Mouse (Mus musculus) Patski (cell line): ENCODE results near the gene Gtf2ird1. TPM values are rescaled to one million over a fixed set of nuclear protein-coding genes. Genes with fewer than 3 reads are reported as not detected.

Source experiments
- ATAC-seq: fragments of 100-300 bp; one replicate; pipeline ENCODE4 v1.8.0; 2021
- CTCF ChIA-PET: fragments of 350-600 bp; sonication (Branson Sonifier 250); formaldehyde crosslinking; loops from one replicate; lab custom pipeline; 2022; ENCODE audit warnings: inconsistent platforms; lab: Charles Lee
- POLR2A ChIA-PET: fragments of 350-600 bp; sonication (Branson Sonifier 250); formaldehyde crosslinking; loops from one replicate; lab custom pipeline; 2022; ENCODE audit warnings: antibody characterized with exemption, inconsistent platforms; lab: Charles Lee
- DNase-seq: peaks from one replicate; pipeline ENCODE4 v3.0.0-alpha.2; 2011; ENCODE audit warnings: low read depth, low spot score
- H3K27me3 ChIP-seq: fragments of 371-371 bp; one replicate; pipeline ENCODE4 v1.5.1; 2021
- CTCF ChIP-seq: fragments of 100-300 bp; IDR thresholded peaks from one replicate; pipeline ENCODE4 v1.5.1; 2021
- in situ Hi-C: fragments of 300-500 bp; cut with MboI; formaldehyde crosslinking; loops from 3 replicates; pipeline ENCODE4 v1.11.1; 2018; ENCODE audit warnings: low pct_unique_long_range_greater_than_20kb, mixed read lengths
- polyA plus RNA-seq: library from polyadenylated mRNA; unstranded; gene quantifications from one replicate; pipeline ENCODE4 v1.2.3, GENCODE M21; 2021

Gene Gtf2ird1
- polyA plus RNA-seq, 1 experiment from 2014 or later: 169 TPM

DNA sequence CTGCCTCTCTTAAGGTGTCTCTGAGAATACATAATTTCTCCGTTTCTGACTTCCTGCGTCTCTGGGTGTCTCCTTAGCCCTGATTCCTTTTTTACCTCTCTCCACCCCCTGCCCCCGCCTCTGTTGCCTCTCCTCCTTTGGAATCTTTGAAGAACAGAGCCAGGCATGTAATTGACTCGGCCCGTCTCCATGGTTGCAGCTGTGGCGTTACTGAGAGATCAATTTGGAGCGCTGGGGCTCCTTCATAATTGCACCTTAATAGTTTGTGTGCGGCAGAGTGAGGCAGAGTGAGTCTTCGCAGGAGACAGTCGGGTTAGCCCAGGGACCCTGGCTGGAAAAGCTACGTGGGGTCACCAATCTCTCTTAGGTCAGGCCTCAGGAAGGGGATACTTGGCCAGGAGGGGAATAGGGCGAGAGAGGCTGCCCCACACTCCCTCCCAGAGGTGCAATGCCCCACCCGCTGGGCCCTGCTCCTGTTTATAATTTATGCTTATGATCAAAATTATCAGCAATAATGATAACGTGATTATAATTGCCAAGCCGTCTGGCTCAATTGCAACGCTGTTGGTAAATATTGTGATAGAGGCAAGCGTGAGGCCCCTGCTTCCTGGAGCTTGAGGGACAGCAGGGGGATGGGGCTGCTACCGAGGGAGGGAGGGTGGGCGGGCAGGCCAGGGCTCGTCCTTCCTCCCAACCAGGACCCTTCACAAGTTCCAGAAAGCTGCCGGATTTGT, 9.9 kb upstream of the Gtf2ird1 start:
- no peak for ATAC-seq
- CTCF ChIA-PET: interaction anchor here (0.9 to 1.0 kb wide), 2 partner anchors 11 to 19 kb away, joined by 3 read pairs; no protein-coding TSS in a partner anchor
- H3K27me3 ChIP-seq: no peaks in the 10 kb centered on the region
- TF ChIP-seq CTCF: no peak
- POLR2A ChIA-PET: no interaction called here
- no peak for DNase-seq
- in situ Hi-C loops: loop anchor here (5.0 to 10.0 kb wide), 2 partner anchors 94 to 262 kb away; no protein-coding TSS in a partner anchor

- no peak for ATAC-seq
- CTCF ChIA-PET: no interaction called here
- in situ Hi-C loops: loop anchor here (5.0 to 10.0 kb wide), 2 partner anchors 93 to 260 kb away; no protein-coding TSS in a partner anchor
Observed at GRCm38 (mm10) chr5:134465197-134465596, 8.7 kb upstream of the Gtf2ird1 start.

GRCm38 (mm10) chr5:134464225-134464624, 7.7 kb upstream of the Gtf2ird1 start:
- DNase-seq (no peak), ATAC-seq (no peak)
- no peak for TF ChIP-seq CTCF
- POLR2A ChIA-PET: no interaction called here
- CTCF ChIA-PET: interaction anchor here (1.2 to 1.7 kb wide), 2 partner anchors 80 to 90 kb away, joined by 3 to 4 read pairs; no protein-coding TSS in a partner anchor
- H3K27me3 ChIP-seq: no peaks in the 10 kb centered on the region
- in situ Hi-C loops: loop anchor here (10.0 kb wide), 1 partner anchor 259 kb away; no protein-coding TSS in a partner anchor

More at GRCm38 (mm10) chr5:134465197-134465596, 8.7 kb upstream of the Gtf2ird1 start:
- no peak for DNase-seq
- no peaks in the 10 kb centered on the region for H3K27me3 ChIP-seq
- no peak for TF ChIP-seq CTCF
- POLR2A ChIA-PET: no interaction called here

DNA sequence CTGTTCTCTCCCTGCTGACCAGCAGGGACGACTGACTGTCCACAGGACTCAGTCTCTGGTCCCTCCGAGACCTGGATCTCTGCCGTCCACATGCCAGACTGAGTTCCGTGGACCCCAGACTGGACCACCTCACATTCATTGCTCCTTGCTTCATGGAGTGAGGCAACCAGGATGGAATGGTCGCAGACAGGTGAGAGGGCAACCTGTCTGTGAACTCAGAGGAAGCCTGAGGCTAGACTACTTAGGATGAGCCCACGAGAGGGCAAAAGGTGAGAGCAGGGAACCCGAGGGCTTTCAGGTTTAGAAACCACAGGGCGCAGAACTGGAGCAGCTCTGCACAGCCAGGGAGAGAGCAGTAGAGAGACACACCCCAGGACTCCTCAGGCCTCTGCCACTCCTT, 6.2 kb upstream of the Gtf2ird1 start:
- DNase-seq (no peak), ATAC-seq (no peak)
- H3K27me3 ChIP-seq: no peaks in the 10 kb centered on the region
- CTCF ChIA-PET: no interaction called here
- POLR2A ChIA-PET: no interaction called here
- no peak for TF ChIP-seq CTCF
- in situ Hi-C loops: loop anchor here (10.0 kb wide), 1 partner anchor 258 kb away; no protein-coding TSS in a partner anchor

DNA sequence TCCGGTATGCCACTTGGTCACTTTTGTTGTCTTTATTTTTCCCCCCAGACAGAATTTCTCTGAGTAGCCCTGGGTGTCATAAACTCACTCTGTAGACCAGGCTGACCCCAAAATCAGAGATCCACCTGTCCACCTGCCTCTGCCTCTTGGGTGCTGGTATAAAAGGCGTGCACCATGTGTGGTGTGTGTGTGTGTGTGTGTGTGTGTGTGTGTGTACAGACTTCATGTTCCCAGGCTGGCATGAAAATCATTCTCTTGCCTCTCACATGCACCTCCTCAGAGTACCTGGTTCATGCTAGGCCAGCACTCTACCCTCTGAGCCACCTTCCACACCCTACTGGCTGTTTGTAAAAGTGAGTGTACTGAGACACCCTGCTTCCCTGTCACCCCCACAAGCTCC, 5.8 kb upstream of the Gtf2ird1 start:
- ChIA-PET POLR2A (interaction anchor here (0.8 kb wide), 1 partner anchor 86 kb away, joined by 6 read pairs; no protein-coding TSS in a partner anchor), CTCF (no interaction called here)
- no peaks in the 10 kb centered on the region for H3K27me3 ChIP-seq
- no peak for ATAC-seq
- in situ Hi-C loops: loop anchor here (10.0 kb wide), 1 partner anchor 258 kb away; no protein-coding TSS in a partner anchor
- TF ChIP-seq CTCF: no peak
- no peak for DNase-seq

DNA sequence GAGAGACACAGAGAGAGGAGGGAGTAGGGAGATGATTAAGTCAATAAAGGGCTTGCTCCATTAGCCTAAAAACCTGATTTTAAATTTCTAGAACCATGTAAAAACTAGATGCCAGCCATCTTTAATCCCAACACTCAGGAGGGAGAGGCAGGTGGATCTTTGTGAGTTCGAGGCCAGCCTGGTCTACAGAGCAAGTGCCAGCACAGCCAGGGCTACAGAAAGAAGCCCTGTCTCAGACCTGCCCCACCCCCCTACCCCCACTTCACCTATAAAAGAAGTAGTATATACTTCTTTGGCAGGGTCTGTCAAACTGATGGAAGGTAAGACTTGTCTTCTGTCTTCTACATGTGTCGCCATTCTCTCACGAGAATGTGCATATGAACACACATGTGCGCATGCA, 4.0 kb upstream of the Gtf2ird1 start:
- no peaks in the 10 kb centered on the region for H3K27me3 ChIP-seq
- DNase-seq: no peak
- CTCF ChIA-PET: interaction anchor here (0.9 kb wide), 1 partner anchor 8 kb away, joined by 3 read pairs; no protein-coding TSS in a partner anchor
- POLR2A ChIA-PET: no interaction called here
- TF ChIP-seq CTCF: no peak
- no peak for ATAC-seq
- in situ Hi-C loops: loop anchor here (10.0 kb wide), 1 partner anchor 256 kb away; no protein-coding TSS in a partner anchor

- ATAC-seq: no peak
- DNase-seq: no peak
- no peaks in the 10 kb centered on the region for H3K27me3 ChIP-seq
- no peak for TF ChIP-seq CTCF
- ChIA-PET CTCF (no interaction called here), POLR2A (no interaction called here)
- in situ Hi-C loops: no loop called here
Observed at GRCm38 (mm10) chr5:134459096-134459495, 2.6 kb upstream of the Gtf2ird1 start.

- in situ Hi-C loops: no loop called here
- CTCF ChIA-PET: no interaction called here
- no peak for TF ChIP-seq CTCF
- POLR2A ChIA-PET: no interaction called here
- no peaks in the 10 kb centered on the region for H3K27me3 ChIP-seq
- DNase-seq (no peak), ATAC-seq (no peak)
Observed at GRCm38 (mm10) chr5:134458416-134458815, 1.9 kb upstream of the Gtf2ird1 start.

DNA sequence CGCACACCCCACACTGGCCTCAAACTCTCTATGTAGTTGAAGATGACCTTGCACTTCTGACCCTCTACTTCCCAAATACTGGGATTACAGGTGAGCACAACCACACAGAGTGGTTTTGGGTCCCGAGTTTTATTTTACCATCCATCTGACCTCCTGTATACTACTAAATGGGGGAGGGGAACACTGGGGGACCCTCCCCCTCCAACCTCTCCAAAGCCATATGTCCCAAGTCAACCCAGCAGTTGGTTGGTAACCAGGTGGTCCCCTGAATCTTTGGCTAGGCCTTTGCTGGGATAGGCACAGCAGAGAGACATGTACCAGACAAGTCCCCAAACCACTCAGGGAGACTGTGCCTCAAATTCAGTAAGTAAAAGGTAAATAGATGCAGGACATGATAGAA, 855 bp upstream of the Gtf2ird1 start:
- H3K27me3 ChIP-seq: no peaks in the 10 kb centered on the region
- no peak for TF ChIP-seq CTCF
- in situ Hi-C loops: no loop called here
- no peak for DNase-seq
- CTCF ChIA-PET: no interaction called here
- POLR2A ChIA-PET: no interaction called here
- no peak for ATAC-seq

DNA sequence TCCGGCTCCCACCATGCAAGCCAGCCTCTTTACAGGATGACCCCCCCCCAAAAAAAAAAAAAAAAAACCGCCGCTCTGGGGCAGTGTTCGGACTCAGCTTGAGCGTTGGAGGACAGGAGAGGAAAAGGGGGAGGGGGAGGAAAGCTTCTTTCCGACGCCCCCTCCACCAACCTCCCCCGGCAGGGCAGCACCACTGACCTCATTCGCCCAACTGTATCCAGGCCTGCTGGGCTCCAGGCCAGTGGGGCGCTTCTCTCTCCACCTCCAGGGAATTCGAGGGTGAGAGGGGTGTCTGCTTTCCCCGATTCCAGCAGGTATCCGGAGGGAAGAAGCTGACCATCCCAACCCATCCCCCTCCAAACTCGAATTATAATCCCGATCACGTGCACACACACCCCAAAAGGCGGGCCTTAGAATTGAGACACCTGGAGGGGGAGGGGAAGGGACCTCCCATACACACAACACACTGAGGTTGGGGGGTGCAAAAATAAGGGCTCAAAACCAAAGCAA, 547 bp downstream of the Gtf2ird1 start:
- peak; percentile 33 for ATAC-seq
- no peak for DNase-seq
- ChIA-PET CTCF (interaction anchor here (0.9 to 2.4 kb wide), 2 partner anchors 11 to 15 kb away, joined by 3 to 8 read pairs; no protein-coding TSS in a partner anchor), POLR2A (interaction anchor here (0.7 to 1.5 kb wide), 7 partner anchors 10 to 71 kb away, joined by 3 to 9 read pairs (median 5); no protein-coding TSS in a partner anchor)
- H3K27me3 ChIP-seq: no peaks in the 10 kb centered on the region
- TF ChIP-seq CTCF: no peak
- in situ Hi-C loops: no loop called here
